Mouse (Mus musculus): ENCODE measurements at regions not wholly inside any gene's neighbourhood (a gene's known extent, or its start where the extent isn't known, plus 50 kb on each side); places are given as distances from the start of the nearest gene placed in this dataset.

- TF ChIP-seq POLR2A (IDR thresholded peaks at IDR 0.05; ENCODE audit: low read depth, low read length) (no peak), CTCF (IDR thresholded peaks at IDR 0.05; ENCODE audit: borderline replicate concordance, insufficient read depth, low read length) (no peak)
- H3K27ac ChIP-seq (ENCODE audit: insufficient read depth, low read length) = no peak overlapping the region
- no peaks in the 10 kb centered on the region for H3K4me1 ChIP-seq (ENCODE audit: control insufficient read depth, insufficient read depth, low read length)
- H3K4me3 ChIP-seq (ENCODE audit: insufficient read depth, low read length) = no peak overlapping the region
Observed at GRCm38 (mm10) chr2:50908762-50909161, 240.1 kb downstream of the Rnd3 start.

- H3K4me3 ChIP-seq (ENCODE audit: insufficient read depth, low read length) = no peak overlapping the region
- TF ChIP-seq POLR2A (IDR thresholded peaks at IDR 0.05; ENCODE audit: low read depth, low read length) (no peak), CTCF (IDR thresholded peaks at IDR 0.05; ENCODE audit: borderline replicate concordance, insufficient read depth, low read length) (no peak)
- H3K27ac ChIP-seq (ENCODE audit: insufficient read depth, low read length) = no peak overlapping the region
- no peaks in the 10 kb centered on the region for H3K4me1 ChIP-seq (ENCODE audit: control insufficient read depth, insufficient read depth, low read length)
Observed at GRCm38 (mm10) chr2:50902701-50903100, 246.2 kb downstream of the Rnd3 start.

GRCm38 (mm10) chr2:50902220-50902619 is 246.7 kb downstream of the Rnd3 start:
- H3K4me3 ChIP-seq (ENCODE audit: insufficient read depth, low read length) = no peak overlapping the region
- no peaks in the 10 kb centered on the region for H3K4me1 ChIP-seq (ENCODE audit: control insufficient read depth, insufficient read depth, low read length)
- no peak for TF ChIP-seq CTCF (IDR thresholded peaks at IDR 0.05; ENCODE audit: borderline replicate concordance, insufficient read depth, low read length)
- no peak for TF ChIP-seq POLR2A (IDR thresholded peaks at IDR 0.05; ENCODE audit: low read depth, low read length)
- H3K27ac ChIP-seq (ENCODE audit: insufficient read depth, low read length) = no peak overlapping the region

GRCm38 (mm10) chr2:50888992-50889391 is 259.9 kb downstream of the Rnd3 start:
- H3K4me3 ChIP-seq (ENCODE audit: insufficient read depth, low read length) = no peak overlapping the region
- no peaks in the 10 kb centered on the region for H3K4me1 ChIP-seq (ENCODE audit: control insufficient read depth, insufficient read depth, low read length)
- no peak overlapping the region for H3K27ac ChIP-seq (ENCODE audit: insufficient read depth, low read length)
- TF ChIP-seq POLR2A (IDR thresholded peaks at IDR 0.05; ENCODE audit: low read depth, low read length) (no peak), CTCF (IDR thresholded peaks at IDR 0.05; ENCODE audit: borderline replicate concordance, insufficient read depth, low read length) (no peak)

GRCm38 (mm10) chr2:50887954-50888353 is 261.0 kb downstream of the Rnd3 start:
- H3K4me1 ChIP-seq (ENCODE audit: control insufficient read depth, insufficient read depth, low read length) = no peaks in the 10 kb centered on the region
- no peak overlapping the region for H3K27ac ChIP-seq (ENCODE audit: insufficient read depth, low read length)
- TF ChIP-seq POLR2A (IDR thresholded peaks at IDR 0.05; ENCODE audit: low read depth, low read length) = no peak
- no peak for TF ChIP-seq CTCF (IDR thresholded peaks at IDR 0.05; ENCODE audit: borderline replicate concordance, insufficient read depth, low read length)
- H3K4me3 ChIP-seq (ENCODE audit: insufficient read depth, low read length) = no peak overlapping the region

- H3K27ac ChIP-seq (ENCODE audit: insufficient read depth, low read length) = 0 out of 2 replicates have a peak overlapping the region, but pooled peaks have one; percentile 4
- H3K4me1 ChIP-seq (ENCODE audit: control insufficient read depth, insufficient read depth, low read length) = no peaks in the 10 kb centered on the region
- TF ChIP-seq POLR2A (IDR thresholded peaks at IDR 0.05; ENCODE audit: low read depth, low read length) (no peak), CTCF (IDR thresholded peaks at IDR 0.05; ENCODE audit: borderline replicate concordance, insufficient read depth, low read length) (no peak)
- H3K4me3 ChIP-seq (ENCODE audit: insufficient read depth, low read length) = no peak overlapping the region
Observed at GRCm38 (mm10) chr2:50885924-50886315, 263.0 kb downstream of the Rnd3 start.

- no peak for TF ChIP-seq POLR2A (IDR thresholded peaks at IDR 0.05; ENCODE audit: low read depth, low read length)
- no peak for TF ChIP-seq CTCF (IDR thresholded peaks at IDR 0.05; ENCODE audit: borderline replicate concordance, insufficient read depth, low read length)
- no peaks in the 10 kb centered on the region for H3K4me1 ChIP-seq (ENCODE audit: control insufficient read depth, insufficient read depth, low read length)
- H3K4me3 ChIP-seq (ENCODE audit: insufficient read depth, low read length) = no peak overlapping the region
- H3K27ac ChIP-seq (ENCODE audit: insufficient read depth, low read length) = 0 out of 2 replicates have a peak overlapping the region, but pooled peaks have one; percentile 4
Observed at GRCm38 (mm10) chr2:50885280-50885923, 263.5 kb downstream of the Rnd3 start.

GRCm38 (mm10) chr2:50881514-50882038 is 267.3 kb downstream of the Rnd3 start:
- Histone ChIP-seq H3K4me1 (ENCODE audit: control insufficient read depth, insufficient read depth, low read length) (no peaks in the 10 kb centered on the region), H3K4me3 (ENCODE audit: insufficient read depth, low read length) (no peak overlapping the region), H3K27ac (ENCODE audit: insufficient read depth, low read length) (no peak overlapping the region)
- TF ChIP-seq POLR2A (IDR thresholded peaks at IDR 0.05; ENCODE audit: low read depth, low read length) = no peak
- no peak for TF ChIP-seq CTCF (IDR thresholded peaks at IDR 0.05; ENCODE audit: borderline replicate concordance, insufficient read depth, low read length)

- H3K4me1 ChIP-seq (ENCODE audit: control insufficient read depth, insufficient read depth, low read length) = no peaks in the 10 kb centered on the region
- TF ChIP-seq CTCF (IDR thresholded peaks at IDR 0.05; ENCODE audit: borderline replicate concordance, insufficient read depth, low read length) (no peak), POLR2A (IDR thresholded peaks at IDR 0.05; ENCODE audit: low read depth, low read length) (no peak)
- no peak overlapping the region for H3K27ac ChIP-seq (ENCODE audit: insufficient read depth, low read length)
- H3K4me3 ChIP-seq (ENCODE audit: insufficient read depth, low read length) = no peak overlapping the region
Observed at GRCm38 (mm10) chr2:50880806-50881205, 268.1 kb downstream of the Rnd3 start.

GRCm38 (mm10) chr2:50877716-50878115 is 271.2 kb downstream of the Rnd3 start:
- TF ChIP-seq CTCF (IDR thresholded peaks at IDR 0.05; ENCODE audit: borderline replicate concordance, insufficient read depth, low read length) (no peak), POLR2A (IDR thresholded peaks at IDR 0.05; ENCODE audit: low read depth, low read length) (no peak)
- H3K4me1 ChIP-seq (ENCODE audit: control insufficient read depth, insufficient read depth, low read length) = no peaks in the 10 kb centered on the region
- H3K27ac ChIP-seq (ENCODE audit: insufficient read depth, low read length) = no peak overlapping the region
- no peak overlapping the region for H3K4me3 ChIP-seq (ENCODE audit: insufficient read depth, low read length)
